Mouse (Mus musculus) layer of hippocampus, postnatal 25 days (tissue): ENCODE measurements at regions not wholly inside any gene's neighbourhood (a gene's known extent, or its start where the extent isn't known, plus 50 kb on each side); places are given as distances from the start of the nearest gene placed in this dataset.

Experiments used
- DNase-seq, 2 experiments: peaks; one replicate each; pipeline ENCODE4 v3.0.0; 2022; ENCODE audit warnings: mixed read lengths in 2 of 2, low spot score in 1 of 2; ENCODE audit errors: extremely low spot score in 1 of 2

DNA sequence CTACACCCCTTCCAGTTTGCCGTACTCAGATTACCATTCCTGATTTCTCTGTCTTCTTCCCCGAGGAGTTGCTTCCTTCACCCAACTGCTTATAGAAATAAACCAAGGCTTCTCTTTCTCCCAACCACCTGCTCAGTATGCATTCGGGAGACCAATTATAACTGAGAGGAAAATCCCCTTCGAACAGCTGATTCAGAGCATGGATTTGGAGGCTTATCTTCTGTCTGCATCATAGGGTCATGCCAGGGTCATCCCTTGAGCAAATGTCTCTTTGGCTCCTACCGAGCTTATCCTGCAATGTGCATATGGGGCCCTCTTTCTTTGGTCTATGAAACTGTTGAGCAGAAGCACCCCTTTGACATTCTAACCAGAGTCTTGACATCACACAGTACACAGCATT lies 79.0 kb upstream of the Jazf1 start:
- DNase-seq: no peak

DNA sequence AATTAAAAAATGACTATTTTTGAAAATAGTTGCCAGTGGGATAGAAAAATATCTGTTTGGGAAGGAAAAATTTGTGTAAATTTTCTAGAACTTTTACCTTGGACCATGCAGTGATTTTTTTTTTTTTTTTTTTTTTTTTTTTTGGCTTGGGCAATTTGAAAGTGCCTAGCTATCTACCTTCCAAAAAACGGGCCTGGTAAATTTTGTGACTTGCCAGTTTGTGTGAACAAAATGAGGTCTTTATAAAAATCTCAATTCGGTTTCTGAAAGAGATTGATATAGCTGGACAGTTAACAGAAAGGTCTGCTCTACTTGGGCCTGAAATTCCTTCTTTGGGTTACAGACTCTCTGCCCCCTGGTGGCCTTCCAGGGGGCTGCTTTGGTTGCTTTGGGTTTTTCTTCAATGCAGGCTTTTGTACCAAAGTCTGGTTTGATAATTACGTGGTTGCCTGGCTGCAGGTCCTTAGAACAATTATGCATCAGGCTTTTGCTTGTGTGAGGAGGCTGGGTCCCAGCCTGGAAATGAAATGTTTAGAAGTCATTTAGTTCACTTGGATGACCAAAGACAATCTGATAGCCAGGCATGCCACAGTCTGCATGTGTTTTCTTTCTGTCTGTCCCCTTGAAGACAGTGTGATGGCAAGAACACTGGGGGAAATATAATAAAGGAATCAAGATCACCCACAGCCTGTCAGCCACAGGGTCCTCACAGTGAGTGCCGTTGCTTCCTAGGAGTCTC lies 75.6 kb upstream of the Jazf1 start:
- peak in 1 of 2 experiments; percentile 54 for DNase-seq

DNA sequence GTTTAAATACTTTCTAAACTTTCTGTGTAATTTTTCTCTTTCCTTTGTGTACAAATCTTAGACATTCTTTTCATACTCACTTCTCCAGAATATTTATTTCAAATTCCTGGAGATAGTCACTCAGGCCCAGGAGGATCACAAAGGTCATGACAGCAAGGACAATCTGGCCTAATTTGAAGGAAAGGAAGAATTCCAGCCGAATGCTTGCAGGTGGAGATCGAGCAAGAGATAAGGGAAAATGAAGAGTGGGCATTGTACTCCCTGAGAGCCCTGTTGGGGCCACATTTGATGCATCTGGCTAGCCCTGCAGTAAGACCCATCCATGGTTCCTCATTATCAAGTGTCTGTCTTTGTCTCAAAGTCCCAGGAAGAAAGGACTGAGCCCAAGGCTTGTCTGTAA lies 66.0 kb upstream of the Jazf1 start:
- no peak for DNase-seq

DNA sequence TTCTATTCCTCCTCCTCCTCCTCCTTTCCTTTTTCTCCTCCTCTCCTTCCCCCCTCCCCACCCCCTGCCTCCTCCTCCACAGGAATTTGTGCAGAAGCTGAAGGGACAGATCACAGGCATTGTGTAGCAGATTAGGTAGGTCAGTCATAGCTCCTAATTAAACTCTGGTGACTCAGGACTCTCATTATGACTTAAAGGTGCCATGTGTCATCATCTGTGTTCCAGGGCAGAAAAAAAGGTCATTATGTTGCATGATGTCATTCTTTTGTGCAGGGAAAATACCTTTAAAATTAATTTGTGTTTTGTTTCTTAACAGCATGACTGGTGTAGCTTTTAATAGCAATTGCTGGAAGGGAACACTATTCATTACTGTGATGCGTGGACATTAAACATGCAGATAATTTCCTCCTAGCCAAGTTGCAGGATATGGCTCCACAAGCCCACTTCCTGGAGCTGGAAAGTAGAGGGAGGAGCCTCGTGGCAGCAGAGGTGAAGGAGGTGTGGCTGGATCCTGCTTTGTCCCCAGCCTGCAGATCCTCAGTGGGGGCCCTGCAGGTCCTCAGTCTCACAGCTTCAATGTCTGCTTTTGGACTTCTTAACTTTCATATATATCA lies 62.4 kb upstream of the Jazf1 start:
- no peak for DNase-seq

DNA sequence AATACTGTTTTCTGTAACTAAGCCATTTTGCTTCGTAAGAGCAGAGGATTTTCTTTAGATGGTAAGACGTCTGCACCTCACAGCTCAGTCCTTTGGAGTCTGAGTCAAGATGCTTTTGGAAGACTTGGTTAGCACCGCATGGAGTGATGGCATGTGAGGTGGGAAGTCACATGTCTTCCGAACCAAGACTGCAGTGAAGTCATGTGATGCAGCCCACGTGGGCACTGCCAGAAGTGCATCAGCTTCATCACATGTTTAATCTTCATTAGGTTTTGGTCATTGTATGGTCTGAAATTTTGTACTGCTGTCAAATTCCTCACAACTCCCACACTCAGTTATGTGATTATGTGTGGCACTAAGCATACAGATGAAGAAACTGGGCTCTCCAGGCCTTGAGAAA lies 58.3 kb upstream of the Jazf1 start:
- DNase-seq: no peak

DNA sequence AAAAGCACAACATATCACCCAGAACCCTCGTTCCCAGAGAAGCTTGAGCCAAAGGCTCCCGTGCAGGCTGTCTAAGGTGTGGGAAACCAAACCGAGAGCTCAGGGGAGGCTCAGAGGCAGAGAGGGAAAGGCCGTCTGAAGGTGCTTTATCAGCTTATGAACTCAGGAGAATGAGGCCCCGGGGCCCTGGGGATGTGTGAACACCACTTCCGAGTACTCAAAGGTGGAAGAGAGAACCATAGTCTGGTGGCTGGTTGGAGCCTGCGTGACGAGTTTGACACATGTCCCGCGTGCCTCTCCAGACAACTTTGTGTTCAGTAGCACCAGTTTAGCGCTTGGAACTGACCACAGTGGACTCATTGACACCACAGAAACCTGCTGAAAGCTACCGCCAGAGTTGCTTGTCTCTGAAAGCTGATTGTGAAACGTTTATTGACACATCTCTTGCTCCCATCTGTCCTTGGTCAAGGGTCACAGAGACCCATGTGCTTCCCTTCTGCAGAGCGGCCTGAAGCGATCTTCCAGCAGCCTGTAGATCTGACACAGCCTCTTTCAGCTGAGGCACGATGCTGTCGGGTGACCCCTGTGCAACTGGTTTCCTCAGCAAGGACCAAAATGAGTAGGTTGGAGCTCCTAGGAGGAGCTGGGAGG lies 56.5 kb upstream of the Jazf1 start:
- no peak for DNase-seq

DNA sequence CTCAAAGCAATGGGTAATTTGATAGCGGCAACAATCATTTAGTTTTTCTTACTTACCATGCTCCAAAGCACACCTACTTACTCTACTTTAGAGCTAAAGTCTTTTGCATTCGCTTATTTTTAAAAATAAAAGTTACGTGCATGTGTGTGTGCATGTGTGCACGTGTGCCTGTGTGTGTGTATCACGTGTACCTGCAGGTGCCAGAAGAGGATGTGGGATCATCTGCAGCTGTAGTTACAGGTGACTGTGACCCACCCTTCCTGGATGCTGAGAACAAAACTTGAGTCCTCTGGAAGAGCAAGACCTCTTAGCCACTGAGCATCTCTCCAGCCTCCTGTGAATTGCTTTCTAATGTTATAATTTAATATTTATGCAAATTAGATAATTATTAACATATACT lies 52.0 kb upstream of the Jazf1 start:
- DNase-seq: no peak
